Mouse (Mus musculus) liver, adult 2 months (tissue): ENCODE measurements around the gene Dok3.

Experiments
- CTCF ChIP-seq: fragments of 200-500 bp; IDR thresholded peaks from 2 replicates; pipeline ENCODE4 v1.5.1; 2011; ENCODE audit warnings: low read depth, low read length, control low read depth
- POLR2A ChIP-seq: fragments of 200-500 bp; IDR thresholded peaks from 2 replicates; pipeline ENCODE4 v1.6.1; 2011; ENCODE audit warnings: low read length, control low read depth; ENCODE audit not compliant: insufficient read depth; ENCODE audit errors: extremely low read depth

DNA sequence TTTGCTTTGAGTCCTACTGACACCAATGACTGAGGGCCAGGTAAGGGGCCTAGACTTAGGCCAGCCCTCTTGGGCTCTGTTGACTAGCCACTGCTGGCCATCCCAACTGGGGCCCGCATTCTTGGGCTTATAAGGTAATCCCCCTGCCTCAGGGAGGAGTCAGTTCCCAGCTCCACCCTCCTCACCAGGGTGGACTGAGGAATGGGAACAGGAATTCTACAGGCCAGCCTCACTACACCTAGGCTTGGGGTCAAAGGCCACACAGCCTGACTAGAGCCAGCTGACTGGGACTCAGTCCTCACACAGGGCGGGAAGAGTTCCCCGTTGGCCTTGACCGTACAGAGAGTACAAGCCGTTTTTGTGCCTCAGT, 17.6 kb downstream of the Dok3 start:
- TF ChIP-seq CTCF (no peak), POLR2A (no peak)
